Mouse (Mus musculus): Measurements from ENCODE around the gene Actl10.

Gene Actl10

GRCm38 (mm10) chr2:154580586-154580985, 29.0 kb downstream of the Actl10 start:
- no peak for ATAC-seq (ENCODE audit: low TSS enrichment)

GRCm38 (mm10) chr2:154581421-154581820, 29.8 kb downstream of the Actl10 start:
- no peak for ATAC-seq (ENCODE audit: low TSS enrichment)

- peak; percentile 86 for ATAC-seq (ENCODE audit: low TSS enrichment)
Observed at GRCm38 (mm10) chr2:154583906-154584872, 32.6 kb downstream of the Actl10 start.

GRCm38 (mm10) chr2:154584931-154585601, 33.5 kb downstream of the Actl10 start:
- no peak for ATAC-seq (ENCODE audit: low TSS enrichment)

GRCm38 (mm10) chr2:154586405-154586804, 34.8 kb downstream of the Actl10 start:
- ATAC-seq (ENCODE audit: low TSS enrichment): no peak

- peak; percentile 68 for ATAC-seq (ENCODE audit: low TSS enrichment)
Observed at GRCm38 (mm10) chr2:154589051-154589450, 37.5 kb downstream of the Actl10 start.

GRCm38 (mm10) chr2:154591239-154591638, 39.7 kb downstream of the Actl10 start:
- ATAC-seq (ENCODE audit: low TSS enrichment): no peak

- ATAC-seq (ENCODE audit: low TSS enrichment): no peak
Observed at GRCm38 (mm10) chr2:154593025-154593424, 41.4 kb downstream of the Actl10 start.

- ATAC-seq (ENCODE audit: low TSS enrichment): no peak
Observed at GRCm38 (mm10) chr2:154595775-154596174, 44.2 kb downstream of the Actl10 start.

GRCm38 (mm10) chr2:154597399-154597798, 45.8 kb downstream of the Actl10 start:
- no peak for ATAC-seq (ENCODE audit: low TSS enrichment)

GRCm38 (mm10) chr2:154600586-154600985, 49.0 kb downstream of the Actl10 start:
- no peak for ATAC-seq (ENCODE audit: low TSS enrichment)

- ATAC-seq (ENCODE audit: low TSS enrichment): no peak
Observed at GRCm38 (mm10) chr2:154601324-154601723, 49.7 kb downstream of the Actl10 start.

Measured in frontal cortex, adult (tissue).